Comparison of ENCODE assay signal across 17 mouse cellular contexts in the genomic region with DNA sequence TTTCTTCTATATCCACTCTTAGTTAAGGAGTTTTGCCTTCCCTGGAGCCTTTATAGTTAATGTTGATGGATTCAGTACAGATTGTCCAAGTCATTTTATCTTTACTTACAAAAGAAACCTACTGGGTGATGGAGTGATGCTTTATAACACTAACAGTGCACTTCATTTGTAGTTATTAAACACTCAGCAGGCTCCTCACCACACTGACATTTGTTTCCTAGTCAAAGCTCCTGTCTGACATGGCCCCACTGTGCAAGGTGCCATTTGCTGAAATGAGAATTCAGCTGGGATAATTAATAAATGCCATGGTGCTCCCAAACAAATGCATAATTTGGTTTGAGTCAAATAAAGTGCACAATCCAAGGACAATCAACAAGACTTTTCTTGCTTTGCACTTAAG.
"Had no signal": no experiment of that assay in that cellular context is flagged by ENCODE, and none has a peak within 500 bp of the region (broad histone marks: within the 10 kb centered on the region; RNA-seq: fewer than 3 reads in every experiment).

No protein-coding gene starts in this region.

- H3K4me3 ChIP-seq: lung, embryonic 15.5 days; megakaryocyte, embryonic 14.5 days; midbrain, embryonic 13.5 days; midbrain, embryonic 15.5 days; neural tube, embryonic 12.5 days; stomach, embryonic 15.5 days had no signal

- H3K27me3 ChIP-seq: lung, embryonic 15.5 days; megakaryocyte, embryonic 14.5 days; midbrain, embryonic 13.5 days; midbrain, embryonic 15.5 days; neural tube, embryonic 12.5 days; stomach, embryonic 15.5 days had no signal

- H3K4me2 ChIP-seq: lung, embryonic 15.5 days; midbrain, embryonic 13.5 days; midbrain, embryonic 15.5 days; neural tube, embryonic 12.5 days; stomach, embryonic 15.5 days had no signal

- DNase-seq: liver, postnatal 0 days; lung, adult 2 months; lung, postnatal 14 days; lung, postnatal 36 days; right cerebral cortex, postnatal 14 days; thymus, adult 2 months; thymus, postnatal 25 days; thymus, postnatal 4 days had no signal

- H3K36me3 ChIP-seq: lung, embryonic 15.5 days; midbrain, embryonic 13.5 days; midbrain, embryonic 15.5 days; neural tube, embryonic 12.5 days; stomach, embryonic 15.5 days had no signal

- H3K9ac ChIP-seq: liver, postnatal 0 days; lung, embryonic 15.5 days; midbrain, embryonic 13.5 days; midbrain, embryonic 15.5 days; neural tube, embryonic 12.5 days; stomach, embryonic 15.5 days had no signal

- H3K4me1 ChIP-seq: lung, embryonic 15.5 days; megakaryocyte, embryonic 14.5 days; midbrain, embryonic 13.5 days; midbrain, embryonic 15.5 days; neural tube, embryonic 12.5 days; stomach, embryonic 15.5 days had no signal

- ATAC-seq: liver, postnatal 0 days; lung, postnatal 0 days; midbrain, embryonic 13.5 days; midbrain, embryonic 15.5 days had no signal

- H3K9me3 ChIP-seq: lung, embryonic 15.5 days; midbrain, embryonic 13.5 days; midbrain, embryonic 15.5 days; neural tube, embryonic 12.5 days; stomach, embryonic 15.5 days had no signal

- H3K27ac ChIP-seq: lung, embryonic 15.5 days; macrophage; midbrain, embryonic 13.5 days; midbrain, embryonic 15.5 days; neural tube, embryonic 12.5 days; stomach, embryonic 15.5 days; stomach, postnatal 0 days had no signal
